Mouse (Mus musculus) neural tube, embryonic 14.5 days (tissue): ENCODE results near the gene Scly. TPM values are rescaled to one million over a fixed set of nuclear protein-coding genes. Genes with fewer than 3 reads are reported as not detected.

Experiments used
- ATAC-seq: fragments of 200-750 bp; cut with Nextera tagmentation; 2 replicates; pipeline ENCODE4 v1.8.0; 2017; ENCODE audit warnings: low read depth, mild to moderate bottlenecking, moderate TSS enrichment, moderate library complexity
- H3K27ac ChIP-seq: fragments of 300-500 bp; sonication (generic); 2 replicates; pipeline ENCODE4 v1.5.1; 2014; ENCODE audit warnings: low read depth, mild to moderate bottlenecking, control low read depth, low read length, moderate library complexity, mixed read lengths
- H3K27me3 ChIP-seq: fragments of 300-500 bp; sonication (generic); 2 replicates; pipeline ENCODE4 v1.6.1; 2014; ENCODE audit warnings: low read length; ENCODE audit not compliant: control insufficient read depth, insufficient read depth
- H3K36me3 ChIP-seq: fragments of 300-500 bp; sonication (generic); 2 replicates; pipeline ENCODE4 v1.6.1; 2014; ENCODE audit warnings: low read length, mixed read lengths; ENCODE audit not compliant: control insufficient read depth, insufficient read depth
- H3K4me1 ChIP-seq: fragments of 300-500 bp; sonication (generic); 2 replicates; pipeline ENCODE4 v1.6.1; 2014; ENCODE audit warnings: low read length; ENCODE audit not compliant: control insufficient read depth, insufficient read depth
- H3K4me2 ChIP-seq: fragments of 300-500 bp; sonication (generic); 2 replicates; pipeline ENCODE4 v1.6.1; 2014; ENCODE audit warnings: mild to moderate bottlenecking, low read depth, low read length, control low read depth
- H3K4me3 ChIP-seq: fragments of 300-500 bp; sonication (generic); 2 replicates; pipeline ENCODE4 v1.5.1; 2014; ENCODE audit warnings: low read depth, low read length, control low read depth, mixed read lengths
- H3K9ac ChIP-seq: fragments of 300-500 bp; sonication (generic); replicated peaks from 2 replicates; pipeline ENCODE4 v1.6.1; 2014; ENCODE audit warnings: low read depth, mild to moderate bottlenecking, control low read depth, low read length, mixed read lengths
- H3K9me3 ChIP-seq: fragments of 300-500 bp; sonication (generic); 2 replicates; pipeline ENCODE4 v1.6.1; 2016; ENCODE audit warnings: low read length; ENCODE audit not compliant: control insufficient read depth
- WGBS: fragments of 180-500 bp; shearing (Covaris S2); extraction: QIAGEN DNeasy Blood & Tissue Kit; methylation state at CpG from one replicate; pipeline ENCODE4 v1.1.7; 2014; 5-methylcytosine and 5-hydroxymethylcytosine counted together
- polyA plus RNA-seq: library from polyadenylated mRNA; unstranded; fragments of >200 nt; fragmentation: Nextera tagmentation; extraction: Ambion mirVana; gene quantifications from 2 replicates; pipeline ENCODE4 v1.2.1, GENCODE M21; 2014

The Scly gene
- polyA plus RNA-seq, 1 experiment from 2014 or later, result 8.4 TPM

DNA sequence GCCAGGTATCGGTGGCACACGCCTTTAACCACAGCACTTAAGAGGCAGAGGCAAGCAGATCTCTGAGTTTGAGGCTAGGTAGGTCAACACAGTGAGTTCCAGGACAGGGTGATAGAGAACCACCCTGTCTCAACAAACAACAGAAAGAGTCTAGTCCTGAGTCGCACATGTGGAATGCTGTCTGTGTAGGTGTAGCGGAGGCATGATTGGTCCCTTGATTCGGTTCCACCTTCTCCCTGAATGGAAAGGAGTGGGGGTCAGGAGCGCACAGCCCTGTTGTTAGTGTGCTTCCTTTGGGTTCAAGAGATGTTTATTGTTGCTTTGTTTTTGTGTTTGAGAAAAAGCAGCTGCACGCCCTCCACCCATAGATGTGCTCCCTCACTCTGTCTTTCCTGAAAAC, 35.6 kb upstream of the Scly start:
- WGBS, result 90% methylated on average over 7 of the region's 7 CpGs
- no peaks in the 10 kb centered on the region for H3K4me1 ChIP-seq
- no peak for ATAC-seq
- no peak overlapping the region for H3K9ac ChIP-seq
- H3K9me3 ChIP-seq, result no peaks in the 10 kb centered on the region
- H3K4me3 ChIP-seq, result no peak overlapping the region
- H3K27ac ChIP-seq, result no peak overlapping the region
- H3K4me2 ChIP-seq, result no peak overlapping the region
- peaks cover 12% of the 10 kb centered on the region for H3K36me3 ChIP-seq
- no peaks in the 10 kb centered on the region for H3K27me3 ChIP-seq

DNA sequence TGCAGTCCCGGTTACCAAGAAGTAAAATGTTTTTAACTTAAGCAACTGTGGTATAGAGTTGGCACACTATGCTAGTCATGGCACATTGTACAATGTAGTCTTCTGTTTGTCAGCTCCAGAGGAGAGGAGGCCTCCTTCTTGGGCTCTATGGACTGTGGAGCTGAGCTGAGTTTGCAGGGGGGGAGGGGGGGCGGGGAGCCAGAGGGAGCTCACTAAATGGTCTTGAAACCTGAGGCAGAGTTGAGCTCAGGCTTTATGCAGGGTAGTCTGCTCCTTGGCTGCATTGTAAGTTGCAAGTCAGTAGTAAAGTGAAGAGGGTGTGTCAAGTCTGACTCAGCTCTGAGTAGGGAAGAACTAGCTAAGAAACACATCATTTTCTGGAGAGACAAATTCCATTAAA, 25.9 kb upstream of the Scly start:
- WGBS, result 87% methylated on average over 2 of the region's 2 CpGs
- H3K36me3 ChIP-seq, result peaks cover 7% of the 10 kb centered on the region
- no peak overlapping the region for H3K4me3 ChIP-seq
- ATAC-seq, result no peak
- no peaks in the 10 kb centered on the region for H3K9me3 ChIP-seq
- H3K27ac ChIP-seq, result no peak overlapping the region
- H3K4me2 ChIP-seq, result no peak overlapping the region
- H3K9ac ChIP-seq, result no peak overlapping the region
- H3K4me1 ChIP-seq, result no peaks in the 10 kb centered on the region
- no peaks in the 10 kb centered on the region for H3K27me3 ChIP-seq

DNA sequence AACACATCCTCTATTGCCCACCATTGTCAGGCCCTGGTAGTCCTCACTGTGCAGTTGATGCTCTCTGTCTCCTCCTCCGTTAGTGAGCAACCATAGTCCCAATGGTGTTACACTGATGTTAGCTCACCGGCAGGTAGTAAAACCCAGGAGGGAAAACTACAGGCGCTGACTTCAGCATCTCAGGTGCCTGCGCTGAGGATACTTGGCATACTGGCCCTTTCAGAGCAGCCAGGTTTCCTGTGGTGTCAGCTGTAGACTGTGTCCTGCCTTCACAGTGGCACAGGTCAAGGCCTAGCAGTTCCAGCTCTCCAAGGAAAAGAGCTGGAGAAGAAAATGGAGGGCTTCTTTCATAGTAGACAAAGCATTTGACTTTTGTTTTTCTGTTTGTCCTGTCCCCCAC, 21.6 kb upstream of the Scly start:
- no peaks in the 10 kb centered on the region for H3K27me3 ChIP-seq

DNA sequence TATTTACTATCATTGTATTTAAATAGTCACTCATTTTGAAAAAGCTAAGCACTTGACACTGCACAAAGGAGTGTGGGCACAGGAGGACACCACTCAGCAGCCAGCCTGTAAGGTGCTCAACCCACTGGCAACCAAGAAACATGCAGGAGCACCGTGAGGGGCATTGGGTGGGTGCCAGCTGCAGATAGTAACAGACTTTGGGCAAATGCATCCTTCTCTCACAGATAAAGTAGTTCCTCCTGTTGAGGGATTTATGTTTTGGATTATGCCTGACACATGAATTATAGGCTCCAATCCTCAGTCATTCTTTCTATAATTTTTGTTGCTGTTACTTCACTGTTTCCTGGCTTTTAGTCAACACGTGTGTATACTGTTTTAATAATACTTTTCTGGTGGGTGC, 20.7 kb upstream of the Scly start:
- Histone ChIP-seq H3K9ac (no peak overlapping the region), H3K36me3 (peaks cover 29% of the 10 kb centered on the region), H3K4me1 (no peaks in the 10 kb centered on the region), H3K4me2 (no peak overlapping the region), H3K27ac (no peak overlapping the region), H3K27me3 (no peaks in the 10 kb centered on the region), H3K9me3 (no peaks in the 10 kb centered on the region), H3K4me3 (no peak overlapping the region)
- ATAC-seq, result no peak
- 95% methylated on average over 2 of the region's 2 CpGs for WGBS

More for the DNA sequence above, 21.6 kb upstream of the Scly start:
- Histone ChIP-seq H3K4me2 (no peak overlapping the region), H3K36me3 (peaks cover 29% of the 10 kb centered on the region), H3K4me1 (no peaks in the 10 kb centered on the region), H3K9me3 (no peaks in the 10 kb centered on the region), H3K9ac (no peak overlapping the region), H3K4me3 (no peak overlapping the region), H3K27ac (no peak overlapping the region)
- WGBS, result 92% methylated on average over 4 of the region's 4 CpGs
- ATAC-seq, result no peak

DNA sequence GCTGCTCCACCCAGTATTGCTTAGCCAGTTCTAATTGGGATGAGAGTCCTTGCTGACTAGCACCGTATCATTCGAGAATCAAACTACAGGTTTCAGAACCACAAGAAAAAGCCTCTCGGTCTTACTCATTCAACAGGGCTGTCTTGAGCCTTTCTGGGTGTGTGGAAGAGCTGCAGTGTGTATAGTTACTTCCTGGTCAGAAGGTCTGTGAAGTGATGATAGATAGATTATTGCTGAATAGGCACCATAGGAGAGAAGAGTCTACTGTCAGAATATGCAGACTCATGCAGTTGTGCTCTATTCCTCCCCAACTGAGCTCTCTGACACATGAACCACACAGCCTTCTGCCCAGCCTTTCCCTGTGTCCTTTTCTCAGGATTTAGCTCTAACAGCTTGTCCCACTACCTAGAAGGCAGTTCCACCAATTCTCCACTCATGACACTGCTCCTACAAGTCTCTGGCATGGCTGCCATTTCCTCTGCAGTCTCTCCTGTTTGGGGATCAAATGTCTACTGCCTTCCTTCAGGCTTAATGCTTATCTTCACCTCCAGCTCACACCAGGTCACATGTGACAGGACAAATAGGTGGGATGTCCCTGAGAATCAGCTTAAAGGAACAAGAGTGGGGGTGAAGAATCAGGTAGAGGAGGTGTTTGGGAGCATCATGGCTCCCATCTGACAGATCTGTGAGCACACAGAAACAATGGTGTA, 19.6 kb upstream of the Scly start:
- peaks cover 33% of the 10 kb centered on the region for H3K36me3 ChIP-seq

DNA sequence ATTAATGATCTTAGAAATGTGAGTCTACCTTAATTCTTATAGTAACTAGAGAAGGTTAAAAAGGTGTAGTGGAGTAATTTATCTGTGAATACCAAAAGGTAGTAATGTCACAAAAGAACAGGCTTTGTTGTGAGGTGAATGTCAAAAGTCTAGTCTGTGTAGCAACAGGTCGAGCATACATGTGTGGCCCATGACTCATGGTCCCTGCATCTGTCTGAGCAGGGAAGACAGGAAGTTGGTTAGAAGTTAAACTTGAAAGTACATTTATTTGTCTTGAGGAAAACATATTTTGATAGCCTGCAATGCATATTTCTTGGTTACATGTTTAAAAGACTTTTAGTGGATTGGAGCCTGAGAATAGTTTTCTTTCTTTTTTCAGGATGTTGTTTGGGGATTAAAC, 19.0 kb upstream of the Scly start:
- H3K4me3 ChIP-seq, result no peak overlapping the region
- 89% methylated on average over 1 of the region's 1 CpGs for WGBS

More for the DNA sequence above, 19.6 kb upstream of the Scly start:
- Histone ChIP-seq H3K4me1 (no peaks in the 10 kb centered on the region), H3K27me3 (no peaks in the 10 kb centered on the region), H3K27ac (no peak overlapping the region), H3K9me3 (no peaks in the 10 kb centered on the region), H3K9ac (no peak overlapping the region), H3K4me2 (no peak overlapping the region), H3K4me3 (no peak overlapping the region)
- 97% methylated on average over 3 of the region's 3 CpGs for WGBS
- no peak for ATAC-seq

DNA sequence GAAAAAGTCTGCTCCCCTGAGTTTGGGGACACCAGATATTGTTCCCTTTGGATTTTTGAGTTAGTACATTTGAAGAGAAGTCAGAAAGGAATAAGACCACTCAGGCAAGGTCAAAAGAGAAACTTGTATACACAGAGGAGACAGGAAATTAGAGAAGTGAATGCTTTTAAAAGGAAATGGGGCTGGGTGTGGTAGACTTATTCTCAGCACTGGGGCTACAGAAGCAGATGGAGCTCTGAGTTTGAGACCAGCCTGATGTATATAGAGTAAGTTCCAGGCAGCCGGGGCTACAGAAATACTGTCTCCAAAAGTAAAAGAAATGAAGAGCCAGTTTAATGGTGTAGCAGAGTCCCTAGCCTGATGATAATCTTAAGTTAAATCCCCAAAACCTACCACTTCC, 15.6 kb upstream of the Scly start:
- Histone ChIP-seq H3K4me2 (no peak overlapping the region), H3K4me1 (no peaks in the 10 kb centered on the region), H3K4me3 (no peak overlapping the region), H3K9me3 (no peaks in the 10 kb centered on the region), H3K27ac (no peak overlapping the region), H3K36me3 (peaks cover 36% of the 10 kb centered on the region), H3K9ac (no peak overlapping the region), H3K27me3 (no peaks in the 10 kb centered on the region)
- WGBS, result 95% methylated on average over 1 of the region's 1 CpGs
- no peak for ATAC-seq

More for the DNA sequence above, 19.0 kb upstream of the Scly start:
- no peaks in the 10 kb centered on the region for H3K4me1 ChIP-seq
- no peaks in the 10 kb centered on the region for H3K27me3 ChIP-seq
- H3K27ac ChIP-seq, result no peak overlapping the region
- H3K4me2 ChIP-seq, result no peak overlapping the region
- no peak for ATAC-seq
- no peaks in the 10 kb centered on the region for H3K9me3 ChIP-seq
- H3K9ac ChIP-seq, result no peak overlapping the region
- peaks cover 33% of the 10 kb centered on the region for H3K36me3 ChIP-seq

DNA sequence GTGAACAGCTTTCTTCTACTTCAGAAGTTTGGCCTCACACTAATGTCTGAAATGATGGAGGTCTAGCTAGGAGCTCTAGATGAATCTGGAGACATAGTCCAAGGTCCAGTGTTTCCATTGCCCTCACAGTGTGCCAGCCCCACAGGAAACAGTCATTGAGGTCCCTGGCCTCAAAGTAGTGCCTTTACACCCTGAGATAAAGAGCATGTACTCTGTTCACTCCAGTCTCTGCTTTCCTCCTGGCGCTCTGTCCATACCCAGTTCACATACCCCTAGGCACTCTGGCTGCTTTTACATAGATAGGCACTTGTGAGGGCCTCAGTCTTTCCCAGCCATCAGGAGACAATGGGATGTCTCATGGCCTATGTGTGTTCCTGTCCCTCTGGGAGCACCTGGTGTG, 8.8 kb upstream of the Scly start:
- peaks cover 9% of the 10 kb centered on the region; the same call in 1 of the 2 replicates for H3K36me3 ChIP-seq
- no peaks in the 10 kb centered on the region for H3K4me1 ChIP-seq
- no peak overlapping the region for H3K4me2 ChIP-seq
- H3K4me3 ChIP-seq, result no peak overlapping the region
- no peaks in the 10 kb centered on the region for H3K27me3 ChIP-seq
- 100% methylated on average over 1 of the region's 1 CpGs for WGBS
- H3K9me3 ChIP-seq, result no peaks in the 10 kb centered on the region
- H3K9ac ChIP-seq, result no peak overlapping the region
- no peak for ATAC-seq
- no peak overlapping the region for H3K27ac ChIP-seq

DNA sequence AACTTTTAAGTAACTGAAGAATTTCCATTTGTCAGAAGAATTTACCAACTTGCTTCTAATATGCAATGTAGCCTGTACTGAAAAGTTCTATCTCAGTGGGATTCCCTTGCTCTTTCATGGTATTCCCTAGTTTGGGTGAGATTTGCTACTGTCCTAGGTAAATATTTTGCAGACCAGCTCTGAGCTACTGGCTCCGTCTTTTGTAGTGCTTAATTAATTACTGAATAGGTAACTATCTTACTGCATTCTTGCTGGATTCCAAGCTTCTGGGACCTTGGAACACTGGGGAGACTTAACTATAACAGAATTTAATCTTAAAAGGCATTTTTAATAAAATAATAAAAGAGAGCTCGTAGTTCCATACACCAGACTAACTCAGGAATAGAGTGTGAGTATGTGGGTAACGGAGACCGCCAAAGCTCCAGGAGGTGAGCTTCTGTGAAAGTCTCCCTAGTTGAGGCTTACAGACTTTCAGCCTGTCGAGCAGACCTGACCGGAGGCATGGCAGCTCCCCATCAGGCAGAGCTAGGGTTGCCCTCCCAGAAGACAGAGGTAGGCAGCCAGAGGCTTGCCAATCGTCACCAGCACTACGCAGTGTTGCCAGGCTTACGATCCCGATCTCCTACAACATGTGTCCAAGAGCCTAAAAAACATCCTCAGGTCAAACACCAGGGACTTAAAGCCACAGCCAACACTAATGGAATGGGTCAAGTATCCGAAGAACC, 5.9 kb upstream of the Scly start:
- no peaks in the 10 kb centered on the region for H3K4me1 ChIP-seq
- no peaks in the 10 kb centered on the region for H3K36me3 ChIP-seq
- no peaks in the 10 kb centered on the region for H3K27me3 ChIP-seq
- ATAC-seq, result no peak
- H3K27ac ChIP-seq, result no peak overlapping the region
- H3K9me3 ChIP-seq, result no peaks in the 10 kb centered on the region
- no peak overlapping the region for H3K4me3 ChIP-seq
- 95% methylated on average over 11 of the region's 11 CpGs for WGBS
- H3K9ac ChIP-seq, result no peak overlapping the region
- no peak overlapping the region for H3K4me2 ChIP-seq
